Mouse (Mus musculus) myocyte (in vitro differentiated cells): ENCODE measurements around the gene Uqcr10. TPM values are rescaled to one million over a fixed set of nuclear protein-coding genes. Genes with fewer than 3 reads are reported as not detected.

ENCODE experiments used
- H3K27me3 ChIP-seq: one replicate; pipeline ENCODE4 v1.6.1; 2011; ENCODE audit not compliant: control insufficient read depth, insufficient read depth, insufficient read length
- H3K36me3 ChIP-seq: one replicate; pipeline ENCODE4 v1.6.1; 2011; ENCODE audit not compliant: control insufficient read depth, insufficient read depth
- H3K4me2 ChIP-seq: one replicate; pipeline ENCODE4 v1.6.1; 2011; ENCODE audit warnings: low read depth, control low read depth
- H3K4me3 ChIP-seq: one replicate; pipeline ENCODE4 v1.5.1; 2011; ENCODE audit warnings: mild to moderate bottlenecking, control low read depth, moderate library complexity
- H3K79me2 ChIP-seq: one replicate; pipeline ENCODE4 v1.6.1; 2011; ENCODE audit not compliant: control insufficient read depth, insufficient read depth
- H3ac ChIP-seq: one replicate; pipeline ENCODE4 v1.6.1; 2011; ENCODE audit not compliant: control insufficient read depth, insufficient read length
- CEBPB ChIP-seq: IDR thresholded peaks from 2 replicates; pipeline ENCODE4 v1.6.1; 2011; ENCODE audit warnings: mild to moderate bottlenecking, moderate library complexity; ENCODE audit not compliant: poor library complexity, insufficient read depth, severe bottlenecking
- E2F4 ChIP-seq: IDR thresholded peaks from one replicate; pipeline ENCODE4 v1.6.1; 2011; ENCODE audit warnings: mild to moderate bottlenecking, control low read depth, moderate library complexity; ENCODE audit not compliant: insufficient read depth
- MAX ChIP-seq: IDR thresholded peaks from one replicate; pipeline ENCODE4 v1.6.1; 2011; ENCODE audit warnings: low read depth, mild to moderate bottlenecking, control low read depth
- MYOD1 ChIP-seq, 3 experiments: IDR thresholded peaks; one replicate each; pipeline ENCODE4 v1.6.1; 2011; ENCODE audit warnings: control low read depth in 2 of 3, low read depth in 2 of 3, mild to moderate bottlenecking in 2 of 3, moderate library complexity in 1 of 3; ENCODE audit not compliant: insufficient read length in 2 of 3, control insufficient read depth in 1 of 3
- MYOG ChIP-seq, 3 experiments: IDR thresholded peaks; one replicate each; pipeline ENCODE4 v1.6.1; 2011; ENCODE audit warnings: control low read depth in 2 of 3, low read depth in 2 of 3, mild to moderate bottlenecking in 2 of 3; ENCODE audit not compliant: insufficient read length in 2 of 3, control insufficient read depth in 1 of 3, insufficient read depth in 1 of 3
- POLR2A ChIP-seq: IDR thresholded peaks from one replicate; pipeline ENCODE4 v1.6.1; 2011; ENCODE audit warnings: low read depth, mild to moderate bottlenecking, control low read depth, moderate library complexity; ENCODE audit not compliant: insufficient read length
- POLR2AphosphoS2 ChIP-seq: IDR thresholded peaks from one replicate; pipeline ENCODE4 v1.6.1; 2011; ENCODE audit warnings: low read depth, control low read depth; ENCODE audit not compliant: insufficient read length
- REST ChIP-seq: IDR thresholded peaks from one replicate; pipeline ENCODE4 v1.6.1; 2011; ENCODE audit warnings: mild to moderate bottlenecking, control low read depth, moderate library complexity; ENCODE audit not compliant: insufficient read depth, insufficient read length
- SRF ChIP-seq: IDR thresholded peaks from one replicate; pipeline ENCODE4 v1.6.1; 2011; ENCODE audit warnings: low read depth; ENCODE audit not compliant: control insufficient read depth, insufficient read length
- TCF12 ChIP-seq: IDR thresholded peaks from one replicate; pipeline ENCODE4 v1.6.1; 2011; ENCODE audit warnings: mild to moderate bottlenecking, control low read depth; ENCODE audit not compliant: poor library complexity, insufficient read depth, severe bottlenecking
- TCF3 ChIP-seq: IDR thresholded peaks from one replicate; pipeline ENCODE4 v1.6.1; 2011; ENCODE audit warnings: low read depth, control low read depth; ENCODE audit not compliant: insufficient read length
- USF1 ChIP-seq: IDR thresholded peaks from one replicate; pipeline ENCODE4 v1.6.1; 2011; ENCODE audit warnings: low read depth, mild to moderate bottlenecking, control low read depth, moderate library complexity
- polyA plus RNA-seq: library from polyadenylated mRNA; unstranded; fragments of >200 nt; fragmentation: generic; extraction: Trizol; gene quantifications from one replicate; pipeline ENCODE4 v1.2.1, GENCODE M21; 2012; ENCODE audit warnings: missing spikeins

Gene Uqcr10
- polyA plus RNA-seq, 1 experiment, result 1,278 TPM

GRCm38 (mm10) chr11:4671736-4672135, 32.4 kb downstream of the Uqcr10 start:
- TF ChIP-seq SRF, result no peak
- no peak overlapping the region for H3ac ChIP-seq
- H3K79me2 ChIP-seq, result no peaks in the 10 kb centered on the region
- H3K27me3 ChIP-seq, result no peaks in the 10 kb centered on the region
- H3K4me2 ChIP-seq, result no peak overlapping the region
- H3K36me3 ChIP-seq, result peaks cover 39% of the 10 kb centered on the region
- no peak overlapping the region for H3K4me3 ChIP-seq

- no peaks in the 10 kb centered on the region for H3K79me2 ChIP-seq
- TF ChIP-seq REST, result no peak
- no peak for TF ChIP-seq MAX
- TF ChIP-seq MYOD1 (IDR thresholded peaks at IDR 0.05; ENCODE audit: control insufficient read depth in 1 of 3, insufficient read length in 2 of 3, low read depth in 2 of 3), result no peak
- no peak for TF ChIP-seq TCF12
- TF ChIP-seq TCF3, result no peak
- no peak for TF ChIP-seq MYOG (IDR thresholded peaks at IDR 0.05; ENCODE audit: control insufficient read depth in 1 of 3, insufficient read depth in 1 of 3, insufficient read length in 2 of 3, low read depth in 2 of 3)
- TF ChIP-seq USF1, result no peak
- TF ChIP-seq E2F4, result no peak
- no peak for TF ChIP-seq CEBPB
- no peak for TF ChIP-seq SRF
- no peak overlapping the region for H3K4me2 ChIP-seq
- no peak overlapping the region for H3K4me3 ChIP-seq
- peaks cover 35% of the 10 kb centered on the region for H3K36me3 ChIP-seq
- no peak overlapping the region for H3ac ChIP-seq
- no peaks in the 10 kb centered on the region for H3K27me3 ChIP-seq
Measured at GRCm38 (mm10) chr11:4662496-4662878, 41.7 kb downstream of the Uqcr10 start.

GRCm38 (mm10) chr11:4661871-4662495, 42.2 kb downstream of the Uqcr10 start:
- no peak overlapping the region for H3ac ChIP-seq
- no peaks in the 10 kb centered on the region for H3K27me3 ChIP-seq

DNA sequence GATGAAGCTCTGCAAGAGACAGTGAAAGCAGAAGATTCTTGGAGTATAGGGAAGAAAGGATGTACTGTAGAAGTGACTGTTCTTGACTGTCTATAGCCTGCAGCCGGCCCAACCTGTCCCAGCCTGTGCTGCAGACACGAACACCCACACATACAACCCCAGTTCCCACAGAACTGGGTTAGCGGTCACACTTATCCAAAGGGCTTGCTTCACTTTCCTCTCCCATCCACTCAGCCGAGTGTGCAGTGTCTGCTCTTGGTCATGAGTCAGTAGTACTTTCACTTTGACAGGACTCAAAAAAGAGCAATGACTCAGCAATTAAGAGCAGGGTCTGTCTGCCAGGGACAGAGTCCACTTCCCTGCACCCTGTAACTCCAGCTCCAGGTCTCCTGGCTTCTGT, 42.8 kb downstream of the Uqcr10 start:
- H3K36me3 ChIP-seq, result peaks cover 47% of the 10 kb centered on the region
- no peaks in the 10 kb centered on the region for H3K79me2 ChIP-seq
- H3ac ChIP-seq, result no peak overlapping the region
- H3K4me2 ChIP-seq, result peak overlapping the region; percentile 56
- H3K27me3 ChIP-seq, result no peaks in the 10 kb centered on the region
- H3K4me3 ChIP-seq, result no peak overlapping the region
- TF ChIP-seq TCF12, result no peak
- no peak for TF ChIP-seq SRF
- TF ChIP-seq POLR2AphosphoS2, result no peak
- TF ChIP-seq REST, result no peak
- TF ChIP-seq MYOG (IDR thresholded peaks at IDR 0.05; ENCODE audit: control insufficient read depth in 1 of 3, insufficient read depth in 1 of 3, insufficient read length in 2 of 3, low read depth in 2 of 3), result no peak
- TF ChIP-seq MYOD1 (IDR thresholded peaks at IDR 0.05; ENCODE audit: control insufficient read depth in 1 of 3, insufficient read length in 2 of 3, low read depth in 2 of 3), result no peak
- TF ChIP-seq POLR2A, result no peak
- no peak for TF ChIP-seq TCF3
- no peak for TF ChIP-seq USF1
- TF ChIP-seq E2F4, result no peak
- no peak for TF ChIP-seq CEBPB
- TF ChIP-seq MAX, result no peak

More at GRCm38 (mm10) chr11:4661871-4662495, 42.2 kb downstream of the Uqcr10 start:
- H3K36me3 ChIP-seq, result peaks cover 40% of the 10 kb centered on the region
- H3K79me2 ChIP-seq, result no peaks in the 10 kb centered on the region
- TF ChIP-seq MAX (no peak), MYOG (IDR thresholded peaks at IDR 0.05; ENCODE audit: control insufficient read depth in 1 of 3, insufficient read depth in 1 of 3, insufficient read length in 2 of 3, low read depth in 2 of 3) (no peak), TCF3 (no peak), USF1 (no peak)
- H3K4me2 ChIP-seq, result peak overlapping the region; percentile 56
- H3K4me3 ChIP-seq, result no peak overlapping the region

DNA sequence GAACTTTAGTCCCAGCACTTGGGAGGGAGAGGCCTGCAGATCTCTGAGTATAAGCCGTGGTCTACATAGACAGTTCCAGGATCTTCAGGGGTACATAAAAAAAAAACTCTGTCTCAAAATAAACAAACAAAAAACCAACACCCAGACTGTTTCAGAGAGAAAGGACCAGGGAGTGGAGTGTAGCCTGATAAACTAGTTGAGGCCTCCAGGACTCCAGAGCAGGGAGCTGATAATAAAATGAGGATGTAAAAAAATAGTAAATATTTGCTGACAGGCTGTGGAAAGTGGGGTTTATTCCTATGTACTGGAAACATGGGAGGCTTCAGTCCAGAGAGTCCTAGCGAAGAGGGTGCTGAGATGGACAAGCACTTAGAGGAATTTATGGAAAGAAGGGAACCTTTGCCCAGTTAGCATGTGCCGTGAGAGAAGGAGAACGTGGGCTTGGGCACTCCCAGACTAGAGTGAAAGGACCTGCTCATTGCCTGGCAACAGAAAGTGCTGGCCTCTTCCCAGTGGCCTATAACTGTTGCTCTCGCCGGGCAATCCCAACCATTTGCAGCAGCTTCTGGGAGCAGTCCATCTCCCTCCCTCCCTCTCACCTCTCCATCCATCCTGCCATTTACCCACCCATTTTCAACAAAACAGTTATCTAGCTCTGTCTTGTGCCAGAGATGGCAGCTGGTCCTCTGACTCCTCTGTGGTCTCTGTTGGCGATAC, 43.7 kb downstream of the Uqcr10 start:
- Histone ChIP-seq H3ac (no peak overlapping the region), H3K79me2 (no peaks in the 10 kb centered on the region), H3K27me3 (no peaks in the 10 kb centered on the region), H3K4me2 (peak overlapping the region; percentile 56), H3K4me3 (no peak overlapping the region), H3K36me3 (peaks cover 54% of the 10 kb centered on the region)
- TF ChIP-seq SRF, result no peak
- no peak for TF ChIP-seq TCF3
- TF ChIP-seq E2F4, result no peak
- TF ChIP-seq POLR2AphosphoS2, result no peak
- TF ChIP-seq REST, result no peak
